Mouse (Mus musculus) spleen, adult 10 weeks (tissue): ENCODE data around the gene Olfr866. TPM values are rescaled to one million over a fixed set of nuclear protein-coding genes. Genes with fewer than 3 reads are reported as not detected.

Experiments used
- polyA plus RNA-seq: library from polyadenylated mRNA; stranded (reverse); fragments of 350-450 nt; fragmentation: Illumina TruSeq; extraction: RNeasy Lipid Tissue Mini Kit (QIAGEN cat#74804); gene quantifications from one replicate; pipeline ENCODE4 v1.2.3, GENCODE M21; 2015; ENCODE audit warnings: low replicate concordance; ENCODE audit not compliant: insufficient read depth

Olfr866 gene
- polyA plus RNA-seq = not detected

GRCm38 (mm10) chr9:20027935-20028334 is at the start of gene Olfr866:
TSS of gene Olfr866 (minus strand) at chr9:20028035.

GRCm38 (mm10) chr9:20057462-20057861 is 29.6 kb upstream of the Olfr866 start, which contains the start of gene Olfr867:
TSS of gene Olfr867 (minus strand) at chr9:20057562.

Other genes with a start within 250 kb of the Olfr866 start
- gene Olfr58, start 247.8 kb downstream of the Olfr866 start, polyA plus RNA-seq = not detected
- gene Olfr859, start 223.1 kb downstream of the Olfr866 start, polyA plus RNA-seq = not detected
- not detected for gene Olfr860, start 178.3 kb downstream of the Olfr866 start, polyA plus RNA-seq
- gene Olfr862, start 140.0 kb downstream of the Olfr866 start, polyA plus RNA-seq = not detected
- not detected for gene Olfr77, start 111.2 kb downstream of the Olfr866 start, polyA plus RNA-seq
- gene Olfr867, start 29.5 kb upstream of the Olfr866 start, polyA plus RNA-seq = not detected
- not detected for gene Olfr868, start 70.6 kb upstream of the Olfr866 start, polyA plus RNA-seq
- not detected for gene Olfr869, start 101.0 kb upstream of the Olfr866 start, polyA plus RNA-seq
- gene Olfr870, start 146.0 kb upstream of the Olfr866 start, polyA plus RNA-seq = not detected
- not detected for gene Olfr871, start 184.2 kb upstream of the Olfr866 start, polyA plus RNA-seq
- gene Olfr872, start 209.1 kb upstream of the Olfr866 start, polyA plus RNA-seq = not detected